Comparison of ENCODE assay signal across 7 mouse cellular contexts in the genomic region with DNA sequence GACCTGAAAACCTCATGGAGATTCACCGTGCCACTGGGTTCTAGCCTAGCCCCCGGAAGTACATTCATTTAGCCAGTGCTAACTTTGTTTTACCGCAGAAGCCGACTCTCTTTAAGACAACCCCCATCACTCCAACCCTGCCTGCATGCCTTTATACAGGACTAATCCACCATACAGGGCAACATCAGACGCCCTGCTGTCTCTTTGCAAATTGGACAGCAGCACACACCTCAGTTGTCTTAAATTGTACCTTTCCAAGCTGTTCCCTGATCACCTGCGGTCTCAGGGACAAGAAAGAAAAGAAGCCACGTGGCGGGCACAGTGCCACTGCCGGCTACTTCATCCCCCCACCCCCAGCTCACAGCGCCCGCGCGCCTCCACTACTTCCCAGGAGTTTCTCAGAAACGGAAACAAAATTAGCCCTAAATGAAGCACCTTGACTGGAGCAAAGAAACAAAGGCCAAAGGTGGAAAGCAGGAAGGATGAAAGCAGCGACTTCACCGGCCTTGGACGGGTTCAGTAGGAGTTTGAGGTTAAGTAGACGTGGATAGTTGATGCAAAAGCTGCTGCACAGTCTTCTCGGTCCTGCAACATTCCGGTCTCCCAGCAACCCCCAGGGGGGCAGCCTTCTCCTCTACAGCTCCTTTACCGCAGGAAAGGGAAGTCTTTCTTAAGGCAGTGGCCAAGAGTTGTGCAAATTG.
DNase-seq lines count a peak whose midpoint lies in the region; ATAC-seq and TF ChIP-seq lines count a peak whose summit lies in the region.

No protein-coding gene starts in this region.

- no peaks in the 10 kb centered on the region for H3K9me3 ChIP-seq in hindbrain, embryonic 12.5 days (replicated peaks)
- peaks cover 4% of the 10 kb centered on the region; the same call in 1 of the 2 replicates for H3K9me3 ChIP-seq in limb, embryonic 14.5 days (ENCODE audit: control insufficient read depth, low read length)
- no peaks in the 10 kb centered on the region for H3K9me3 ChIP-seq in neural tube, embryonic 12.5 days

- peaks cover 20% of the 10 kb centered on the region for H3K4me1 ChIP-seq in hindbrain, embryonic 12.5 days
- H3K4me1 ChIP-seq in limb, embryonic 14.5 days (ENCODE audit: control insufficient read depth, insufficient read depth, low read length): peaks cover 20% of the 10 kb centered on the region
- H3K4me1 ChIP-seq in neural tube, embryonic 12.5 days: peaks cover 18% of the 10 kb centered on the region

- peaks cover 7% of the 10 kb centered on the region for H3K27me3 ChIP-seq in hindbrain, embryonic 12.5 days
- no peaks in the 10 kb centered on the region for H3K27me3 ChIP-seq in limb, embryonic 14.5 days (ENCODE audit: control insufficient read depth, insufficient read depth, low read length)
- H3K27me3 ChIP-seq in neural tube, embryonic 12.5 days (replicated peaks): no peaks in the 10 kb centered on the region; the same call in 1 of the 2 replicates

- no peak overlapping the region for H3K27ac ChIP-seq in hindbrain, embryonic 12.5 days
- H3K27ac ChIP-seq in limb, embryonic 14.5 days (replicated peaks; ENCODE audit: low read depth, low read length): peak overlapping the region; percentile 14; the same call in 1 of the 2 replicates
- no peak overlapping the region for H3K27ac ChIP-seq in neural tube, embryonic 12.5 days

- ATAC-seq in hindbrain, embryonic 12.5 days (ENCODE audit: low FRiP score): no peak
- no peak; the same call in 1 of the 2 replicates for ATAC-seq in limb, embryonic 14.5 days (ENCODE audit: low FRiP score, low read depth)
- ATAC-seq in neural tube, embryonic 12.5 days (ENCODE audit: low FRiP score, low read depth): peak; percentile 41; the same call in 1 of the 2 replicates

- 3% methylated on average over 21 of the region's 21 CpGs for WGBS in hindbrain, embryonic 12.5 days
- WGBS in limb, embryonic 14.5 days: 10% methylated on average over 21 of the region's 21 CpGs
- WGBS in neural tube, embryonic 12.5 days: 7% methylated on average over 21 of the region's 21 CpGs

- DNase-seq in ES-CJ7 (ENCODE audit: low read depth, low spot score): peak; percentile 40
- peak; percentile 60 for DNase-seq in embryo, embryonic 10.5 days (ENCODE audit: low spot score)
- DNase-seq in limb, embryonic 14.5 days (ENCODE audit: low spot score): no peak
- DNase-seq in layer of hippocampus, adult 9-11 months: no peak
- DNase-seq in urinary bladder, postnatal 36 days (ENCODE audit: low spot score in 2 of 2): no peak

- no peaks in the 10 kb centered on the region for H3K36me3 ChIP-seq in hindbrain, embryonic 12.5 days
- no peaks in the 10 kb centered on the region for H3K36me3 ChIP-seq in limb, embryonic 14.5 days (ENCODE audit: control insufficient read depth, insufficient read depth, low read length)
- no peaks in the 10 kb centered on the region for H3K36me3 ChIP-seq in neural tube, embryonic 12.5 days

- no peak for TF ChIP-seq POLR2A in limb, embryonic 14.5 days (IDR thresholded peaks at IDR 0.05; ENCODE audit: borderline replicate concordance, extremely low read depth, insufficient read depth, insufficient read length)

- no peak overlapping the region for H3K9ac ChIP-seq in hindbrain, embryonic 12.5 days
- H3K9ac ChIP-seq in limb, embryonic 14.5 days (ENCODE audit: low read depth, low read length, severe bottlenecking): 0 out of 2 replicates have a peak overlapping the region, but pooled peaks have one; percentile 9
- no peak overlapping the region for H3K9ac ChIP-seq in neural tube, embryonic 12.5 days

- peak overlapping the region; percentile 16; the same call in 1 of the 2 replicates for H3K4me3 ChIP-seq in hindbrain, embryonic 12.5 days
- H3K4me3 ChIP-seq in limb, embryonic 14.5 days (replicated peaks; ENCODE audit: low read length): peak overlapping the region; percentile 7; the same call in 1 of the 2 replicates
- 0 out of 2 replicates have a peak overlapping the region, but pooled peaks have one; percentile 5 for H3K4me3 ChIP-seq in neural tube, embryonic 12.5 days

- H3K4me2 ChIP-seq in hindbrain, embryonic 12.5 days (replicated peaks): peak overlapping the region; percentile 67
- H3K4me2 ChIP-seq in limb, embryonic 14.5 days (replicated peaks; ENCODE audit: low read depth, low read length, severe bottlenecking): peak overlapping the region; percentile 40
- peak overlapping the region; percentile 51 for H3K4me2 ChIP-seq in neural tube, embryonic 12.5 days (replicated peaks)

Comparison
In these comparisons a context has a peak if more than half of its experiments do, and no peak if none do; other contexts are left out.
1. DNase-seq: peak in ES-CJ7 (single experiment) and embryo, embryonic 10.5 days (single experiment); none in limb, embryonic 14.5 days (single experiment), layer of hippocampus, adult 9-11 months (single experiment) and urinary bladder, postnatal 36 days (0 of 2).
2. Peak in every context shown above with its lines, with median percentiles within 50 percentile points of each other: H3K4me2 ChIP-seq and H3K4me3 ChIP-seq.